12 mouse cellular contexts compared by ENCODE assay signal in genomic region chr13:112803661-112804060, GRCm38 (mm10). TPM values are rescaled to one million over a fixed set of nuclear protein-coding genes. Genes with fewer than 3 reads are reported as not detected.
A peak's percentile ranks its signal among the peaks of the same experiment; 100 is the strongest.
DNase-seq lines count a peak whose midpoint lies in the region; ATAC-seq and TF ChIP-seq lines count a peak whose summit lies in the region.
"Had no signal": no experiment of that assay in that cellular context is flagged by ENCODE, and none has a peak within 500 bp of the region (broad histone marks: within the 10 kb centered on the region; RNA-seq: fewer than 3 reads in every experiment).

No protein-coding gene starts in this region.

- no peak for ATAC-seq in heart, embryonic 16.5 days (replicated peaks; ENCODE audit: extremely low read depth, insufficient read depth, low FRiP score)
- no peak for ATAC-seq in lung, embryonic 15.5 days (ENCODE audit: borderline replicate concordance, extremely low read depth, low FRiP score, low TSS enrichment)

- H3K4me3 ChIP-seq in heart, embryonic 16.5 days (ENCODE audit: low read length) = peak overlapping the region; percentile 1; the same call in 1 of the 2 replicates
- H3K4me3 ChIP-seq in lung, embryonic 15.5 days = no peak overlapping the region
- peak overlapping the region; percentile 34 for H3K4me3 ChIP-seq in brown adipose tissue, adult 24 weeks (ENCODE audit: insufficient read depth, low read depth, low read length)
- peak overlapping the region; percentile 67 for H3K4me3 ChIP-seq in myocyte
- H3K4me3 ChIP-seq in layer of hippocampus, adult 2 months = no peak overlapping the region
- H3K4me3 ChIP-seq: limb, embryonic 12.5 days had no signal

- no peaks in the 10 kb centered on the region for H3K27me3 ChIP-seq in heart, embryonic 16.5 days (ENCODE audit: control insufficient read depth, insufficient read depth, low read length)
- H3K27me3 ChIP-seq in lung, embryonic 15.5 days = no peaks in the 10 kb centered on the region
- no peaks in the 10 kb centered on the region for H3K27me3 ChIP-seq in myocyte (ENCODE audit: control insufficient read depth, insufficient read depth, insufficient read length)
- H3K27me3 ChIP-seq: limb, embryonic 12.5 days had no signal

- peak overlapping the region; percentile 23; the same call in 1 of the 2 replicates for H3K4me2 ChIP-seq in heart, embryonic 16.5 days (ENCODE audit: low read depth, low read length)
- peak overlapping the region; percentile 3; the same call in 1 of the 2 replicates for H3K4me2 ChIP-seq in lung, embryonic 15.5 days
- H3K4me2 ChIP-seq in myocyte (ENCODE audit: low read depth) = peak overlapping the region; percentile 59
- H3K4me2 ChIP-seq: limb, embryonic 12.5 days had no signal

- no peak for DNase-seq in heart, postnatal 10 days
- no peak for DNase-seq in lung, postnatal 10 days
- no peak for DNase-seq in layer of hippocampus, adult 2 months (ENCODE audit: low spot score in 2 of 2)
- DNase-seq in adrenal gland, postnatal 10 days = no peak
- DNase-seq: gastrocnemius, postnatal 36 days; kidney, postnatal 4 days; right cerebral cortex, postnatal 25 days had no signal

- intact Hi-C loops in heart, postnatal 10 days (cut with DNase I) = no loop called here

- TF ChIP-seq POLR2A in myocyte (IDR thresholded peaks at IDR 0.05; ENCODE audit: insufficient read length, low read depth) = no peak

- 83% methylated on average over 4 of the region's 4 CpGs for WGBS in heart, embryonic 16.5 days
- 81% methylated on average over 4 of the region's 4 CpGs for WGBS in lung, embryonic 15.5 days

- H3ac ChIP-seq in myocyte (ENCODE audit: control insufficient read depth, insufficient read length) = no peak overlapping the region

- TF ChIP-seq CTCF in layer of hippocampus, adult 2 months (conservative IDR thresholded peaks at IDR 0.05) = no peak

- H3K9ac ChIP-seq in heart, embryonic 16.5 days (ENCODE audit: low read length) = no peak overlapping the region
- no peak overlapping the region for H3K9ac ChIP-seq in lung, embryonic 15.5 days
- H3K9ac ChIP-seq: limb, embryonic 12.5 days had no signal

- peaks cover 14% of the 10 kb centered on the region for H3K4me1 ChIP-seq in heart, embryonic 16.5 days (ENCODE audit: control insufficient read depth, insufficient read depth, low read length)
- peaks cover 11% of the 10 kb centered on the region; the same call in 1 of the 2 replicates for H3K4me1 ChIP-seq in lung, embryonic 15.5 days
- no peaks in the 10 kb centered on the region for H3K4me1 ChIP-seq in brown adipose tissue, adult 24 weeks (ENCODE audit: control insufficient read depth, insufficient read depth, insufficient read length, low read length)

- peaks cover 43% of the 10 kb centered on the region for H3K79me2 ChIP-seq in myocyte (ENCODE audit: control insufficient read depth, insufficient read depth)

- no peaks in the 10 kb centered on the region; the same call in 1 of the 2 replicates for H3K9me3 ChIP-seq in heart, embryonic 16.5 days (replicated peaks; ENCODE audit: control insufficient read depth, low read length)
- no peaks in the 10 kb centered on the region for H3K9me3 ChIP-seq in lung, embryonic 15.5 days

- H3K27ac ChIP-seq in heart, embryonic 16.5 days (ENCODE audit: low read length) = no peak overlapping the region
- H3K27ac ChIP-seq in lung, embryonic 15.5 days = no peak overlapping the region
- H3K27ac ChIP-seq in brown adipose tissue, adult 24 weeks (replicated peaks; ENCODE audit: low read depth, low read length) = peak overlapping the region; percentile 57
- no peak overlapping the region for H3K27ac ChIP-seq in layer of hippocampus, adult 2 months
- H3K27ac ChIP-seq: limb, embryonic 12.5 days had no signal

- H3K36me3 ChIP-seq in heart, embryonic 16.5 days (ENCODE audit: control insufficient read depth, insufficient read depth) = peaks cover 18% of the 10 kb centered on the region
- H3K36me3 ChIP-seq in lung, embryonic 15.5 days = peaks cover 26% of the 10 kb centered on the region
- peaks cover 21% of the 10 kb centered on the region for H3K36me3 ChIP-seq in myocyte (ENCODE audit: control insufficient read depth, insufficient read depth)

TF ChIP-seq in myocyte, 11 proteins besides CTCF, POLR2A, EP300 and RAD21:
- TF ChIP-seq MYOG (IDR thresholded peaks at IDR 0.05; ENCODE audit: control insufficient read depth in 1 of 3, insufficient read depth in 1 of 3, insufficient read length in 2 of 3, low read depth in 2 of 3) (no peak), REST (IDR thresholded peaks at IDR 0.05; ENCODE audit: insufficient read depth, insufficient read length) (no peak), MYOD1 (IDR thresholded peaks at IDR 0.05; ENCODE audit: control insufficient read depth in 1 of 3, insufficient read length in 2 of 3, low read depth in 2 of 3) (no peak), CEBPB (IDR thresholded peaks at IDR 0.05; ENCODE audit: insufficient read depth, poor library complexity, severe bottlenecking) (no peak), TCF12 (IDR thresholded peaks at IDR 0.05; ENCODE audit: insufficient read depth, poor library complexity, severe bottlenecking) (no peak)
TF ChIP-seq in myocyte: peak in this region for 0.

RNA-seq across cellular contexts. Expression of gene Plpp1, which starts 3.1 kb away (rescaled TPM):
- 59.3 and 63.2 TPM in 2 replicates for polyA plus RNA-seq in heart, embryonic 16.5 days (2015; fragmentation: Nextera tagmentation; extraction: Ambion mirVana)
- 10 to 100 TPM; 89.0 to 90.0 TPM for total RNA-seq in heart, postnatal 10 days (2021)
- polyA plus RNA-seq in lung, embryonic 15.5 days (2015; fragmentation: Nextera tagmentation; extraction: Ambion mirVana) = 76.5 TPM in 2 replicates
- polyA plus RNA-seq in brown adipose tissue, adult 24 weeks (2012; ENCODE audit: insufficient read depth, insufficient read length, missing spikeins) = 10.1 and 15.5 TPM in 2 replicates
- polyA plus RNA-seq in myocyte (2012; fragmentation: generic; extraction: Trizol) = 133 TPM
- total RNA-seq in layer of hippocampus, adult 2 months (2021) = 10 to 100 TPM; 30.4 to 30.8 TPM
- total RNA-seq in adrenal gland, postnatal 10 days (2021) = 100 to 1,000 TPM; 137 to 155 TPM

Comparison
In these comparisons a context has a peak if more than half of its experiments do, and no peak if none do; other contexts are left out.
1. H3K4me2 ChIP-seq: peak in every context shown above with its lines; median percentile 59 in myocyte; 23 in heart, embryonic 16.5 days; 3 in lung, embryonic 15.5 days.
2. H3K4me3 ChIP-seq: peak in heart, embryonic 16.5 days (single experiment), brown adipose tissue, adult 24 weeks (single experiment) and myocyte (single experiment); none in lung, embryonic 15.5 days (single experiment) and layer of hippocampus, adult 2 months (single experiment).